Mouse (Mus musculus): ENCODE measurements at regions not wholly inside any gene's neighbourhood (a gene's known extent, or its start where the extent isn't known, plus 50 kb on each side); places are given as distances from the start of the nearest gene placed in this dataset.

- 66% methylated on average over 2 of the region's 2 CpGs for WGBS
- Histone ChIP-seq H3K9me3 (ENCODE audit: low read length) (no peaks in the 10 kb centered on the region), H3K36me3 (ENCODE audit: insufficient read depth, low read length) (no peaks in the 10 kb centered on the region), H3K4me2 (ENCODE audit: low read depth, low read length) (no peak overlapping the region), H3K27me3 (ENCODE audit: insufficient read depth, low read length) (no peaks in the 10 kb centered on the region), H3K9ac (replicated peaks; ENCODE audit: low read length) (no peak overlapping the region), H3K4me3 (ENCODE audit: low read length) (no peak overlapping the region), H3K4me1 (ENCODE audit: insufficient read depth, low read length) (no peaks in the 10 kb centered on the region), H3K27ac (no peak overlapping the region)
- no peak for ATAC-seq
- no peak for TF ChIP-seq CTCF (IDR thresholded peaks at IDR 0.05; ENCODE audit: low read depth)
- DNase-seq (ENCODE audit: low spot score): no peak
Observed at GRCm38 (mm10) chr5:71381407-71381806, 166.6 kb downstream of the Cox7b2 start.

DNA sequence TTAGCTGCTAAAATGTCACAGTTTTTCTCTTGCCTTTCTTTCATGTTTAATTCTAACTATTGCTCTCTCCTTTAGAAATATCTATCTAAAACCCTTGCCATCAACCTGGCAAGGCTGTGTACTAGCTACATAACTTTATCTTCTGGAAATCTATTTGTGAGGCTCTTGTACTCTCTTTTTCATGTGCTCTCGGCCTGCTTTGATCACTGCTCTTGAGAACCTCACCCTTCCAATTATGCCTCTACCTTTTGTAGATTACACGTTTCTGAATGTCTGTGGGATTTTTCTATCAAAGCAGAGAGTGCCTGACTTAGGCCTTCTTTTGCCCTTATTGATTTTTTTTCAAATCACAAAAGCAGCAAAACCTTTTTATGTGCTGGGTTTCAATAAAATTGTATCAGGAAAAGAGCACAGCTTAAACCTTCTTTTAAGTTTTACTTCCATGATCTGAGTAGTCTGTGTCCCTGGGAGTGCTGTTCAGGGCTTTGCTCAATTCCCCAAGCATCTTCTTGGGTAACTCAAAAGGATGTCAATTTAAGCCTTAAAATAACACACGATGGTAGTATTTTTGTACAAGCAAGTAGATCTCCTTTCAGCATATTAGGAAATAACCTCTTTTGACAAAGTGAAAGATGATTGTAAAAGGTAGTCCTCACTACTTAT, 181.7 kb downstream of the Cox7b2 start:
- Histone ChIP-seq H3K4me2 (ENCODE audit: low read depth, low read length) (no peak overlapping the region), H3K9me3 (ENCODE audit: low read length) (no peaks in the 10 kb centered on the region), H3K9ac (replicated peaks; ENCODE audit: low read length) (no peak overlapping the region), H3K4me3 (ENCODE audit: low read length) (no peak overlapping the region), H3K27ac (no peak overlapping the region), H3K36me3 (ENCODE audit: insufficient read depth, low read length) (no peaks in the 10 kb centered on the region), H3K27me3 (ENCODE audit: insufficient read depth, low read length) (no peaks in the 10 kb centered on the region), H3K4me1 (ENCODE audit: insufficient read depth, low read length) (no peaks in the 10 kb centered on the region)
- ATAC-seq (no peak), DNase-seq (ENCODE audit: low spot score) (no peak)
- 64% methylated on average over 3 of the region's 3 CpGs for WGBS
- TF ChIP-seq CTCF (IDR thresholded peaks at IDR 0.05; ENCODE audit: low read depth): no peak

DNA sequence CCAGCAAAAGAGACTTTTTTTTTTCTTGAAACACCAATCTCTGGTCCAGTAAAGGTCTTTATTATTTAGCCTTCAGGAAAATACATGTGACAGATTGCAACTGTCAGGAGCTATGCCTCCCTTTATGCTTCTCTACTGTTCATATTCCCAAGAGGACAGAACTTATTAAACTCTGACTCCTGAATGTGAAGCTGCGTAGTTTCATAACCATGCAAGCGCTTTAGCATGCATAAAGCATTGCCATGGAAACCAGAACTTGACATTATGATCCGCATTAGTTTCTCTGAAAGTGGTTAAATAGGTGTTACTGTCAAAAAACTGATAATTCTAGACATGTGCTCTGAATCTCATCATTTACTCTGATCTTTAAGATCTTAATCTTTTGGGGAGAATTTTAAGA, 206.5 kb downstream of the Cox7b2 start:
- DNase-seq (ENCODE audit: low spot score) (peak; percentile 42), ATAC-seq (no peak)
- 58% methylated on average over 3 of the region's 3 CpGs for WGBS

GRCm38 (mm10) chr5:71309414-71309813, 213.8 kb upstream of the Gabra2 start:
- no peaks in the 10 kb centered on the region for H3K9me3 ChIP-seq (ENCODE audit: low read length)
- no peak for DNase-seq (ENCODE audit: low spot score)
- ATAC-seq: no peak
- no peak for TF ChIP-seq CTCF (IDR thresholded peaks at IDR 0.05; ENCODE audit: low read depth)
- H3K4me2 ChIP-seq (ENCODE audit: low read depth, low read length): no peak overlapping the region
- H3K4me3 ChIP-seq (ENCODE audit: low read length): no peak overlapping the region
- no peaks in the 10 kb centered on the region for H3K4me1 ChIP-seq (ENCODE audit: insufficient read depth, low read length)
- H3K27me3 ChIP-seq (ENCODE audit: insufficient read depth, low read length): no peaks in the 10 kb centered on the region
- H3K36me3 ChIP-seq (ENCODE audit: insufficient read depth, low read length): no peaks in the 10 kb centered on the region
- no peak overlapping the region for H3K9ac ChIP-seq (replicated peaks; ENCODE audit: low read length)
- H3K27ac ChIP-seq: no peak overlapping the region
- WGBS: 67% methylated on average over 6 of the region's 6 CpGs

More for the DNA sequence above, 206.5 kb downstream of the Cox7b2 start:
- H3K9ac ChIP-seq (replicated peaks; ENCODE audit: low read length): no peak overlapping the region
- no peaks in the 10 kb centered on the region for H3K36me3 ChIP-seq (ENCODE audit: insufficient read depth, low read length)
- no peak overlapping the region for H3K4me2 ChIP-seq (ENCODE audit: low read depth, low read length)
- H3K27me3 ChIP-seq (ENCODE audit: insufficient read depth, low read length): no peaks in the 10 kb centered on the region
- H3K9me3 ChIP-seq (ENCODE audit: low read length): no peaks in the 10 kb centered on the region
- no peak overlapping the region for H3K4me3 ChIP-seq (ENCODE audit: low read length)
- TF ChIP-seq CTCF (IDR thresholded peaks at IDR 0.05; ENCODE audit: low read depth): no peak
- H3K4me1 ChIP-seq (ENCODE audit: insufficient read depth, low read length): no peaks in the 10 kb centered on the region
- no peak overlapping the region for H3K27ac ChIP-seq

DNA sequence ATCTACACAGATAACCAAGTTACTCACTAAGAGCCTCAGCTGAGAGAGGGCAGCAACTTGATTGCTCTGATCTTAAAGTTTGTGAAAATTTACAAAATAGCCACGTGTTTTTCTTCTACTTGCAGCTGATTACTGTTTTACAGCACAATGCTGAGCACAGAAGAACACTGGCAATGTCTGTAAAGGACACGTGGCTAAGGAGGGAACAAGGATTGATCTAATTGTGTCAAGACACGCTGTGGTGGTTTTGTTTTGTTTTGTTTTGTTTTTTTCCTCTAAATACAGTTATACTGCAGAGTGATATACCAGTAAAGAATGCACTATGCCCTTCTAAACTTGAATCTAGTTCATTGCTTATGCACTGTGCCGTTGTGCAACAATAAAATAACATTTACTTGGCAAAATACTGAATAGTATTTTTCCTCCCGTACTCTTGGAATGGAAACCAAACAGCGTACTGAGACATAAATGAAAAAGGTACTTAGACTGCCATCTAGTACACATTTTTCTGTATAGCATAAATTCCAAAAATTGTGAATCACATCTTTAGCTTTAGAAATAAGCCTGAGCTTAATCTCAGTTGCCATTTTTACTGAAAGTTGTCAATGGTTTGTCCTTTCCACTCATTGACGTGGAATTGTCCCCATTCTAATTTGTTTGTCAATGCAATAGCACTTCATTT, 166.7 kb upstream of the Gabra2 start:
- Histone ChIP-seq H3K9ac (replicated peaks; ENCODE audit: low read length) (no peak overlapping the region), H3K4me3 (ENCODE audit: low read length) (no peak overlapping the region), H3K36me3 (ENCODE audit: insufficient read depth, low read length) (no peaks in the 10 kb centered on the region), H3K4me2 (ENCODE audit: low read depth, low read length) (no peak overlapping the region), H3K9me3 (ENCODE audit: low read length) (no peaks in the 10 kb centered on the region), H3K27ac (no peak overlapping the region), H3K4me1 (ENCODE audit: insufficient read depth, low read length) (no peaks in the 10 kb centered on the region), H3K27me3 (ENCODE audit: insufficient read depth, low read length) (no peaks in the 10 kb centered on the region)
- ATAC-seq (no peak), DNase-seq (ENCODE audit: low spot score) (no peak)
- TF ChIP-seq CTCF (IDR thresholded peaks at IDR 0.05; ENCODE audit: low read depth): peak; percentile 15; the same call in 1 of the 2 replicates
- 55% methylated on average over 7 of the region's 7 CpGs for WGBS

DNA sequence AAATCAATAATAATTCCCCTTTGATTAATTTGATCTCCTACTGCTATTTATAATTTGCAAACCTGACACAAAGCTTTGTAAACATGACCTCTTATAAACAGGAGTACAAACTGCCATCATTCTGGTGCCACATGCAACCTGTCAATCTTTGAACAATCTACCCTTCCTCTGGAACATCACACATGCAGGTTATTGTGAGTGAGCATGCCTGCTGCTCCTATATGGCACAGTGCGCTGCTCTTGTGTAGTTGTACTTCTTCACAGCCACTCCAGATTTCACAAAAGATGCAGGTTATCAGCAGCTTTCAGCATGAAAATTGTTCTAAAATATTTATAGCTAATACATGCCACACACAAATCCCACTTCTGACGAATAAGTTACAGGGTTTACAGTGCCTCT, 153.6 kb upstream of the Gabra2 start:
- Histone ChIP-seq H3K4me1 (ENCODE audit: insufficient read depth, low read length) (no peaks in the 10 kb centered on the region), H3K4me2 (ENCODE audit: low read depth, low read length) (no peak overlapping the region), H3K9me3 (ENCODE audit: low read length) (no peaks in the 10 kb centered on the region), H3K27me3 (ENCODE audit: insufficient read depth, low read length) (no peaks in the 10 kb centered on the region), H3K27ac (no peak overlapping the region), H3K9ac (replicated peaks; ENCODE audit: low read length) (no peak overlapping the region), H3K4me3 (ENCODE audit: low read length) (no peak overlapping the region), H3K36me3 (ENCODE audit: insufficient read depth, low read length) (no peaks in the 10 kb centered on the region)
- TF ChIP-seq CTCF (IDR thresholded peaks at IDR 0.05; ENCODE audit: low read depth): no peak
- WGBS: 72% methylated on average over 2 of the region's 2 CpGs
- DNase-seq (ENCODE audit: low spot score) (no peak), ATAC-seq (no peak)

Measured in hindbrain, postnatal 0 days (tissue).